Mouse (Mus musculus): ENCODE measurements at regions not wholly inside any gene's neighbourhood (a gene's known extent, or its start where the extent isn't known, plus 50 kb on each side); places are given as distances from the start of the nearest gene placed in this dataset.

GRCm38 (mm10) chr11:82514526-82515144, 125.9 kb downstream of the Tmem132e start:
- TF ChIP-seq POLR2A (IDR thresholded peaks at IDR 0.05; ENCODE audit: control insufficient read depth, extremely low read depth, insufficient read depth, low read length, poor library complexity) (no peak), CTCF (IDR thresholded peaks at IDR 0.05; ENCODE audit: borderline replicate concordance, control insufficient read depth, extremely low read depth, insufficient read depth, low read length, poor library complexity) (no peak)

Measured in thymus, adult 2 months (tissue).